In the genomic region with DNA sequence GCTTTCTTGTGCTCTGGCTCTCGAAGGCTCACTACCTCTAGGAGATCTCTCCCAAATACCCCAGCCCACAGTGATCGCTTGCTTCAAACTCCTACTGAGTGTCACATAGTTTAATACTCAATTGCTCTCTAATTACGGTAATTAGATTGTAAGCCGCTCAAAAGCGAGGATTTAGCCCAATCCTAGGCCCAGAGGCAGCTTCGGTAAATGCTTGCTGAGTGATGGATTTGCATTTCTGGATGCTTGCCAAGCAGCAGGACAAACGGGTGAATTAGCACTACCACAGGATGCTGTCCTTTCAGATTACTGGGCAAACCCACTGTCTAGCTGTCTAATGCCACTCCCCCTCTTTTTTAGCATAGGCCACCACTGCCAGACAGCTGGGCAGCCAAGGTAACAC, we compare ENCODE assay signal across 11 mouse cellular contexts. TPM values are rescaled to one million over a fixed set of nuclear protein-coding genes. Genes with fewer than 3 reads are reported as not detected.
DNase-seq lines count a peak whose midpoint lies in the region; ATAC-seq and TF ChIP-seq lines count a peak whose summit lies in the region.
"Had no signal": no experiment of that assay in that cellular context is flagged by ENCODE, and none has a peak within 500 bp of the region (broad histone marks: within the 10 kb centered on the region; RNA-seq: fewer than 3 reads in every experiment).

No protein-coding gene starts in this region.

- H3K27me3 ChIP-seq in forebrain, embryonic 13.5 days = peaks cover 52% of the 10 kb centered on the region
- H3K27me3 ChIP-seq in midbrain, embryonic 13.5 days = peaks cover 48% of the 10 kb centered on the region
- H3K27me3 ChIP-seq in intestine, embryonic 15.5 days (replicated peaks) = no peaks in the 10 kb centered on the region
- H3K27me3 ChIP-seq in liver, embryonic 11.5 days (replicated peaks; ENCODE audit: control insufficient read depth, insufficient read depth, low read length) = no peaks in the 10 kb centered on the region

- H3K9me3 ChIP-seq in forebrain, embryonic 13.5 days (replicated peaks) = no peaks in the 10 kb centered on the region
- H3K9me3 ChIP-seq in midbrain, embryonic 13.5 days = no peaks in the 10 kb centered on the region
- no peaks in the 10 kb centered on the region for H3K9me3 ChIP-seq in intestine, embryonic 15.5 days
- H3K9me3 ChIP-seq in liver, embryonic 11.5 days (ENCODE audit: control insufficient read depth, low read length) = no peaks in the 10 kb centered on the region
- H3K9me3 ChIP-seq: embryonic facial prominence, embryonic 15.5 days had no signal

- peak; percentile 20 for DNase-seq in gastrocnemius, postnatal 25 days
- DNase-seq in gastrocnemius, adult 8-10 months (ENCODE audit: low spot score in 2 of 2) = no peak
- DNase-seq in ES-CJ7 (ENCODE audit: low read depth, low spot score) = peak; percentile 21
- no peak for DNase-seq in layer of hippocampus, adult 2 months (ENCODE audit: low spot score in 2 of 2)
- no peak for DNase-seq in liver, embryonic 11.5 days (ENCODE audit: low spot score)
- DNase-seq: heart, postnatal 4 days; thymus, postnatal 25 days had no signal

- peaks cover 12% of the 10 kb centered on the region; the same call in 1 of the 2 replicates for H3K4me1 ChIP-seq in forebrain, embryonic 13.5 days
- H3K4me1 ChIP-seq in midbrain, embryonic 13.5 days (replicated peaks) = peaks cover 20% of the 10 kb centered on the region
- 0 out of 2 replicates have a peak, but pooled peaks cover 7% of the 10 kb centered on the region for H3K4me1 ChIP-seq in intestine, embryonic 15.5 days (replicated peaks)
- H3K4me1 ChIP-seq in liver, embryonic 11.5 days (replicated peaks; ENCODE audit: control insufficient read depth, insufficient read depth, low read length) = no peaks in the 10 kb centered on the region

- WGBS in forebrain, embryonic 13.5 days = 11% methylated on average over 7 of the region's 7 CpGs
- WGBS in midbrain, embryonic 13.5 days = 25% methylated on average over 7 of the region's 7 CpGs
- WGBS in intestine, embryonic 15.5 days = 63% methylated on average over 7 of the region's 7 CpGs
- 65% methylated on average over 7 of the region's 7 CpGs for WGBS in liver, embryonic 11.5 days

- peak; percentile 88 for ATAC-seq in forebrain, embryonic 13.5 days
- peak; percentile 89 for ATAC-seq in midbrain, embryonic 13.5 days
- no peak for ATAC-seq in intestine, embryonic 15.5 days
- ATAC-seq in liver, embryonic 11.5 days (replicated peaks; ENCODE audit: low FRiP score) = no peak

- H3K27ac ChIP-seq in forebrain, embryonic 13.5 days = no peak overlapping the region
- no peak overlapping the region for H3K27ac ChIP-seq in midbrain, embryonic 13.5 days
- H3K27ac ChIP-seq in layer of hippocampus, adult 2 months = no peak overlapping the region
- H3K27ac ChIP-seq in intestine, embryonic 15.5 days = no peak overlapping the region
- H3K27ac ChIP-seq in liver, embryonic 11.5 days (ENCODE audit: low read depth, low read length) = no peak overlapping the region
- H3K27ac ChIP-seq: embryonic facial prominence, embryonic 15.5 days had no signal

- H3K4me3 ChIP-seq in forebrain, embryonic 13.5 days = no peak overlapping the region
- no peak overlapping the region for H3K4me3 ChIP-seq in midbrain, embryonic 13.5 days (replicated peaks)
- no peak overlapping the region for H3K4me3 ChIP-seq in layer of hippocampus, adult 2 months
- H3K4me3 ChIP-seq in intestine, embryonic 15.5 days (replicated peaks) = no peak overlapping the region
- no peak overlapping the region for H3K4me3 ChIP-seq in liver, embryonic 11.5 days (ENCODE audit: low read depth, low read length)
- H3K4me3 ChIP-seq: embryonic facial prominence, embryonic 15.5 days had no signal

- H3K4me2 ChIP-seq in forebrain, embryonic 13.5 days = no peak overlapping the region
- H3K4me2 ChIP-seq in midbrain, embryonic 13.5 days (replicated peaks) = no peak overlapping the region
- H3K4me2 ChIP-seq in intestine, embryonic 15.5 days (replicated peaks) = no peak overlapping the region
- H3K4me2 ChIP-seq in liver, embryonic 11.5 days = no peak overlapping the region
- H3K4me2 ChIP-seq: embryonic facial prominence, embryonic 15.5 days had no signal

- no peaks in the 10 kb centered on the region for H3K36me3 ChIP-seq in forebrain, embryonic 13.5 days (ENCODE audit: poor library complexity, severe bottlenecking)
- H3K36me3 ChIP-seq in midbrain, embryonic 13.5 days = no peaks in the 10 kb centered on the region
- H3K36me3 ChIP-seq in intestine, embryonic 15.5 days = no peaks in the 10 kb centered on the region
- H3K36me3 ChIP-seq in liver, embryonic 11.5 days (ENCODE audit: control insufficient read depth, insufficient read depth, low read length) = no peaks in the 10 kb centered on the region
- H3K36me3 ChIP-seq: embryonic facial prominence, embryonic 15.5 days had no signal

- no peak overlapping the region for H3K9ac ChIP-seq in forebrain, embryonic 13.5 days
- no peak overlapping the region for H3K9ac ChIP-seq in midbrain, embryonic 13.5 days (replicated peaks)
- no peak overlapping the region for H3K9ac ChIP-seq in intestine, embryonic 15.5 days
- no peak overlapping the region for H3K9ac ChIP-seq in liver, embryonic 11.5 days (ENCODE audit: low read depth, low read length)
- H3K9ac ChIP-seq: embryonic facial prominence, embryonic 15.5 days had no signal

- TF ChIP-seq CTCF in layer of hippocampus, adult 2 months (conservative IDR thresholded peaks at IDR 0.05) = no peak

RNA-seq across cellular contexts. Expression of a gene that starts 16.9 kb away (rescaled TPM):
- total RNA-seq in gastrocnemius, postnatal 25 days (2021) = 10 to 100 TPM in 1 of 2 experiments, 1 to 10 TPM in 1; 9.8 to 11.1 TPM
- total RNA-seq in gastrocnemius, adult 8-10 months (2022) = 1 to 10 TPM; 8.5 to 9.7 (median 8.9) TPM
- polyA plus RNA-seq in forebrain, embryonic 13.5 days (2015; fragmentation: Nextera tagmentation; extraction: Ambion mirVana) = 22.9 and 23.8 TPM in 2 replicates
- 23.3 and 27.7 TPM in 2 replicates for polyA plus RNA-seq in midbrain, embryonic 13.5 days (2015; fragmentation: Nextera tagmentation; extraction: Ambion mirVana)
- 10 to 100 TPM; 31.3 to 33.3 TPM for total RNA-seq in layer of hippocampus, adult 2 months (2021)
- polyA plus RNA-seq in intestine, embryonic 15.5 days (2015; fragmentation: Nextera tagmentation; extraction: Ambion mirVana) = 19.4 and 21.0 TPM in 2 replicates
- polyA plus RNA-seq in liver, embryonic 11.5 days (2014; fragmentation: Nextera tagmentation; extraction: Ambion mirVana) = 21.1 and 26.1 TPM in 2 replicates

RNA-seq across cellular contexts. Expression of a gene that starts 17.1 kb away (rescaled TPM):
- 1 to 10 TPM; 2.3 to 2.9 TPM for total RNA-seq in gastrocnemius, postnatal 25 days (2021)
- total RNA-seq in gastrocnemius, adult 8-10 months (2022) = 1 to 10 TPM; 2.9 to 3.4 (median 3.2) TPM
- 3.0 TPM in 2 replicates for polyA plus RNA-seq in forebrain, embryonic 13.5 days (2015; fragmentation: Nextera tagmentation; extraction: Ambion mirVana)
- polyA plus RNA-seq in midbrain, embryonic 13.5 days (2015; fragmentation: Nextera tagmentation; extraction: Ambion mirVana) = 2.4 and 2.6 TPM in 2 replicates
- total RNA-seq in layer of hippocampus, adult 2 months (2021) = 1 to 10 TPM; 9.0 to 9.2 TPM
- polyA plus RNA-seq in intestine, embryonic 15.5 days (2015; fragmentation: Nextera tagmentation; extraction: Ambion mirVana) = 3.3 and 4.0 TPM in 2 replicates
- polyA plus RNA-seq in liver, embryonic 11.5 days (2014; fragmentation: Nextera tagmentation; extraction: Ambion mirVana) = 5.7 and 6.0 TPM in 2 replicates

Comparison
In these comparisons a context has a peak if more than half of its experiments do, and no peak if none do; other contexts are left out.
1. DNase-seq: peak in gastrocnemius, postnatal 25 days (single experiment) and ES-CJ7 (single experiment); none in gastrocnemius, adult 8-10 months (0 of 2), layer of hippocampus, adult 2 months (0 of 2) and liver, embryonic 11.5 days (single experiment).
2. ATAC-seq: peak in forebrain, embryonic 13.5 days (single experiment) and midbrain, embryonic 13.5 days (single experiment); none in intestine, embryonic 15.5 days (single experiment) and liver, embryonic 11.5 days (single experiment).